ENCODE assay signal across 16 mouse cellular contexts in genomic region chr14:97975447-97975846, GRCm38 (mm10).
DNase-seq lines count a peak whose midpoint lies in the region; ATAC-seq and TF ChIP-seq lines count a peak whose summit lies in the region.
"Had no signal": no experiment of that assay in that cellular context is flagged by ENCODE, and none has a peak within 500 bp of the region (broad histone marks: within the 10 kb centered on the region; RNA-seq: fewer than 3 reads in every experiment).

No protein-coding gene starts in this region.

- TF ChIP-seq CTCF in liver, postnatal 0 days (IDR thresholded peaks at IDR 0.05; ENCODE audit: low read depth) = no peak

- ATAC-seq in embryonic facial prominence, embryonic 11.5 days (replicated peaks; ENCODE audit: insufficient number of reproducible peaks, low FRiP score, low TSS enrichment, low read depth) = no peak
- ATAC-seq in limb, embryonic 14.5 days (ENCODE audit: low FRiP score, low read depth) = no peak
- no peak for ATAC-seq in liver, postnatal 0 days

- 56% methylated on average over 7 of the region's 7 CpGs for WGBS in embryonic facial prominence, embryonic 11.5 days
- WGBS in limb, embryonic 14.5 days = 44% methylated on average over 7 of the region's 7 CpGs
- 85% methylated on average over 7 of the region's 7 CpGs for WGBS in liver, postnatal 0 days (ENCODE audit: insufficient replicate concordance)

- no peak overlapping the region for H3K27ac ChIP-seq in embryonic facial prominence, embryonic 11.5 days (replicated peaks; ENCODE audit: low read depth, low read length)
- H3K27ac ChIP-seq in limb, embryonic 14.5 days (replicated peaks; ENCODE audit: low read depth, low read length) = no peak overlapping the region
- H3K27ac ChIP-seq in liver, postnatal 0 days (ENCODE audit: low read depth) = no peak overlapping the region
- H3K27ac ChIP-seq: gastrocnemius, adult 2 months; heart, embryonic 10.5 days had no signal

- no peak overlapping the region for H3K9ac ChIP-seq in embryonic facial prominence, embryonic 11.5 days (replicated peaks; ENCODE audit: low read length)
- H3K9ac ChIP-seq in limb, embryonic 14.5 days (ENCODE audit: low read depth, low read length, severe bottlenecking) = no peak overlapping the region
- H3K9ac ChIP-seq in liver, postnatal 0 days (replicated peaks) = no peak overlapping the region

- H3K9me3 ChIP-seq in embryonic facial prominence, embryonic 11.5 days (replicated peaks; ENCODE audit: control insufficient read depth, low read length) = no peaks in the 10 kb centered on the region
- no peaks in the 10 kb centered on the region for H3K9me3 ChIP-seq in limb, embryonic 14.5 days (ENCODE audit: control insufficient read depth, low read length)
- no peaks in the 10 kb centered on the region for H3K9me3 ChIP-seq in liver, postnatal 0 days (ENCODE audit: low read length)
- H3K9me3 ChIP-seq: heart, embryonic 10.5 days; megakaryocyte, embryonic 14.5 days had no signal

- intact Hi-C loops in left cerebral cortex, postnatal 4 days (cut with DNase I) = no loop called here

- DNase-seq in embryo, embryonic 10 days (ENCODE audit: low spot score) = peak; percentile 18
- DNase-seq in embryo, embryonic 10.5 days (ENCODE audit: low spot score) = no peak
- peak; percentile 5 for DNase-seq in left cerebral cortex, postnatal 4 days
- no peak for DNase-seq in left cerebral cortex, adult 8-10 months (ENCODE audit: low spot score in 2 of 2)
- peak; percentile 59 for DNase-seq in embryonic facial prominence, embryonic 11.5 days (ENCODE audit: low spot score)
- peak; percentile 49 for DNase-seq in limb, embryonic 14.5 days (ENCODE audit: low spot score)
- no peak for DNase-seq in liver, postnatal 0 days
- DNase-seq in adrenal gland, adult (ENCODE audit: inconsistent age in 2 of 2, low spot score in 1 of 2) = no peak
- DNase-seq: adrenal gland, adult 8-10 months; cerebellum, adult 9-11 months; gastrocnemius, adult 2 months; kidney, adult 11 months; lung, adult 18-20 months; right cerebral cortex, postnatal 4 days had no signal

- no peaks in the 10 kb centered on the region for H3K27me3 ChIP-seq in embryonic facial prominence, embryonic 11.5 days (ENCODE audit: control insufficient read depth, insufficient read depth, low read length)
- no peaks in the 10 kb centered on the region for H3K27me3 ChIP-seq in limb, embryonic 14.5 days (ENCODE audit: control insufficient read depth, insufficient read depth, low read length)
- H3K27me3 ChIP-seq in liver, postnatal 0 days (ENCODE audit: insufficient read depth, low read length) = no peaks in the 10 kb centered on the region
- H3K27me3 ChIP-seq: megakaryocyte, embryonic 14.5 days had no signal

- no peak for TF ChIP-seq EP300 in liver, postnatal 0 days (IDR thresholded peaks at IDR 0.05; ENCODE audit: low read depth)

- TF ChIP-seq POLR2A in limb, embryonic 14.5 days (IDR thresholded peaks at IDR 0.05; ENCODE audit: borderline replicate concordance, extremely low read depth, insufficient read depth, insufficient read length) = no peak

- H3K36me3 ChIP-seq in embryonic facial prominence, embryonic 11.5 days (replicated peaks; ENCODE audit: control insufficient read depth, insufficient read depth, low read depth, low read length) = no peaks in the 10 kb centered on the region
- no peaks in the 10 kb centered on the region for H3K36me3 ChIP-seq in limb, embryonic 14.5 days (ENCODE audit: control insufficient read depth, insufficient read depth, low read length)
- no peaks in the 10 kb centered on the region for H3K36me3 ChIP-seq in liver, postnatal 0 days (replicated peaks; ENCODE audit: insufficient read depth, low read length)
- H3K36me3 ChIP-seq: heart, embryonic 10.5 days had no signal

- H3K4me1 ChIP-seq in embryonic facial prominence, embryonic 11.5 days (ENCODE audit: control insufficient read depth, insufficient read depth, low read length) = no peaks in the 10 kb centered on the region
- H3K4me1 ChIP-seq in limb, embryonic 14.5 days (ENCODE audit: control insufficient read depth, insufficient read depth, low read length) = no peaks in the 10 kb centered on the region
- no peaks in the 10 kb centered on the region for H3K4me1 ChIP-seq in liver, postnatal 0 days (ENCODE audit: insufficient read depth)
- H3K4me1 ChIP-seq: heart, embryonic 10.5 days; megakaryocyte, embryonic 14.5 days had no signal

- no peak overlapping the region for H3K4me3 ChIP-seq in embryonic facial prominence, embryonic 11.5 days (ENCODE audit: low read depth, low read length)
- no peak overlapping the region for H3K4me3 ChIP-seq in limb, embryonic 14.5 days (replicated peaks; ENCODE audit: low read length)
- no peak overlapping the region for H3K4me3 ChIP-seq in liver, postnatal 0 days (ENCODE audit: low read depth, low read length)
- H3K4me3 ChIP-seq: gastrocnemius, adult 2 months; heart, embryonic 10.5 days; megakaryocyte, embryonic 14.5 days had no signal

- no peak overlapping the region for H3K4me2 ChIP-seq in embryonic facial prominence, embryonic 11.5 days (ENCODE audit: low read depth, low read length)
- H3K4me2 ChIP-seq in limb, embryonic 14.5 days (replicated peaks; ENCODE audit: low read depth, low read length, severe bottlenecking) = no peak overlapping the region
- H3K4me2 ChIP-seq in liver, postnatal 0 days (ENCODE audit: low read depth, low read length) = no peak overlapping the region

Comparison
In these comparisons a context has a peak if more than half of its experiments do, and no peak if none do; other contexts are left out.
1. DNase-seq: peak in embryo, embryonic 10 days (single experiment), left cerebral cortex, postnatal 4 days (single experiment), embryonic facial prominence, embryonic 11.5 days (single experiment) and limb, embryonic 14.5 days (single experiment); none in embryo, embryonic 10.5 days (single experiment), left cerebral cortex, adult 8-10 months (0 of 2), liver, postnatal 0 days (single experiment) and adrenal gland, adult (0 of 2).